Mouse (Mus musculus) heart, embryonic 13.5 days (tissue): ENCODE measurements around the gene Olfr689. TPM values are rescaled to one million over a fixed set of nuclear protein-coding genes. Genes with fewer than 3 reads are reported as not detected.

ENCODE experiments used
- ATAC-seq: fragments of 200-750 bp; cut with Nextera tagmentation; 2 replicates; pipeline ENCODE4 v1.8.0; 2017; ENCODE audit warnings: moderate TSS enrichment; ENCODE audit not compliant: insufficient number of reproducible peaks, low FRiP score, low TSS enrichment; ENCODE audit errors: extremely low read depth
- H3K27ac ChIP-seq: fragments of 300-500 bp; sonication (generic); replicated peaks from 2 replicates; pipeline ENCODE4 v1.5.1; 2015; ENCODE audit warnings: moderate library complexity, mild to moderate bottlenecking, inconsistent platforms
- H3K27me3 ChIP-seq: fragments of 300-500 bp; sonication (generic); replicated peaks from 2 replicates; pipeline ENCODE4 v1.6.1; 2015; ENCODE audit warnings: mild to moderate bottlenecking, inconsistent platforms
- H3K36me3 ChIP-seq: fragments of 300-500 bp; sonication (generic); 2 replicates; pipeline ENCODE4 v1.6.1; 2015; ENCODE audit warnings: mild to moderate bottlenecking, inconsistent platforms
- H3K4me1 ChIP-seq: fragments of 300-500 bp; sonication (generic); 2 replicates; pipeline ENCODE4 v1.6.1; 2015; ENCODE audit warnings: inconsistent platforms
- H3K4me2 ChIP-seq: fragments of 300-500 bp; sonication (generic); 2 replicates; pipeline ENCODE4 v1.6.1; 2015; ENCODE audit warnings: inconsistent platforms, mild to moderate bottlenecking, moderate library complexity
- H3K4me3 ChIP-seq: fragments of 300-500 bp; sonication (generic); 2 replicates; pipeline ENCODE4 v1.5.1; 2015; ENCODE audit warnings: moderate library complexity, mild to moderate bottlenecking, inconsistent platforms
- H3K9ac ChIP-seq: fragments of 300-500 bp; sonication (generic); 2 replicates; pipeline ENCODE4 v1.6.1; 2015; ENCODE audit warnings: inconsistent platforms, mild to moderate bottlenecking, moderate library complexity
- H3K9me3 ChIP-seq: fragments of 300-500 bp; sonication (generic); 2 replicates; pipeline ENCODE4 v1.6.1; 2016; ENCODE audit warnings: inconsistent platforms
- WGBS: fragments of 180-500 bp; shearing (Covaris S2); methylation state at CpG from one replicate; pipeline ENCODE4 v1.1.7; 2015; ENCODE audit warnings: mixed read lengths; 5-methylcytosine and 5-hydroxymethylcytosine counted together
- polyA plus RNA-seq: library from polyadenylated mRNA; unstranded; fragments of >200 nt; fragmentation: Nextera tagmentation; extraction: Ambion mirVana; gene quantifications from 2 replicates; pipeline ENCODE4 v1.2.1, GENCODE M21; 2015

The Olfr689 gene
- polyA plus RNA-seq, 1 experiment from 2014 or later: not detected

DNA sequence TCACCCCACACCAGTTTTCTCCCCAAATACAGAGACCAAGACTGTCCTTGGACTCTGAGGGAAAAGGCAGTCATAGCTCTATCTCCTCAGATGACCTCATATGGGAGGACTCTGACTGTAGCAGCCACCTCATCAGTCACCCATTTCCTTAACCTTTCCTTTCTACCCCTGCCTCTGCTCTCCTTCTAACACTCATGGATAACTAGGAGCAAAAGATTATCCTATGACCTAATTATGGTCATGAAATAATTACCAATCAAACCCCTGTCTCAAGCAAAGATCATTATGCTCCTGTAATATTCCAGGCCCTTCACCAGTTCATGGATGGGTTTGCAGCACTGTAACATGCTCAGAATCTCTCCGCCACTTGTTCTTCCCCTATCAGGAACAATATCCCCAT is 57.0 kb downstream of the Olfr689 start, which contains the start of gene Olfr692:
Gene Olfr692 (plus strand): TSS at position 301 of the 400 bp plus-strand sequence.
- WGBS: 89% methylated on average over 1 of the region's 1 CpGs
- H3K4me2 ChIP-seq: no peak within 1 kb of the TSS
- no peaks in the 10 kb centered on the region for H3K27me3 ChIP-seq
- no peak within 1 kb of the TSS for H3K9ac ChIP-seq
- H3K4me1 ChIP-seq: peaks cover under 1% of the 10 kb centered on the region; the same call in 1 of the 2 replicates
- H3K27ac ChIP-seq: no peak within 1 kb of the TSS
- H3K36me3 ChIP-seq: peaks cover 21% of the 10 kb centered on the region
- no peak within 1 kb of the TSS for H3K4me3 ChIP-seq
- no peak for ATAC-seq
- no peaks in the 10 kb centered on the region for H3K9me3 ChIP-seq

DNA sequence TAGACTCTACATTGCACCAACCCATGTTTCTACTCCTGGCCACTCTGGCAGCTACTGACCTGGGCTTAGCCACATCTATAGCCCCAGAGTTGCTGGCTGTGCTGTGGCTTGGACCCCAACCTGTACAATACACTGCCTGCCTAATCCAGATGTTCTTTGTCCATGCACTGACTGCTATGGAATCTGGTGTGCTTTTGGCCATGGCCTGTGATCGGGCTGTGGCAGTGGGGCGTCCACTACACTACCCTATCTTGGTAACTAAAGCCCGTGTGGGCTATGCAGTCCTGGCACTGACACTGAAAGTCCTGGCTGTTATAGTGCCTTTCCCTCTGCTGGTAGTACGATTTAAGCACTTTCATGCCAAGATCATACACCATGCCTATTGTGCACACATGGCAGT is 57.6 kb downstream of the Olfr689 start:
- Histone ChIP-seq H3K4me3 (no peak overlapping the region), H3K9ac (no peak overlapping the region), H3K9me3 (no peaks in the 10 kb centered on the region), H3K36me3 (peaks cover 27% of the 10 kb centered on the region), H3K4me2 (no peak overlapping the region), H3K27ac (no peak overlapping the region), H3K4me1 (peaks cover 6% of the 10 kb centered on the region), H3K27me3 (no peaks in the 10 kb centered on the region)
- ATAC-seq: no peak
- WGBS: 86% methylated on average over 4 of the region's 4 CpGs

Other genes starting within 250 kb of the Olfr689 start
- gene Olfr678, start 246.7 kb upstream of the Olfr689 start, polyA plus RNA-seq: not detected in 2 replicates
- not detected in 2 replicates for gene Olfr679, start 230.0 kb upstream of the Olfr689 start, polyA plus RNA-seq
- gene Olfr680-ps1, start 218.3 kb upstream of the Olfr689 start, polyA plus RNA-seq: not detected in 2 replicates
- not detected in 2 replicates for gene Olfr681, start 194.3 kb upstream of the Olfr689 start, polyA plus RNA-seq
- not detected in 2 replicates for gene Olfr683, start 164.2 kb upstream of the Olfr689 start, polyA plus RNA-seq
- not detected in 2 replicates for gene Olfr684, start 147.5 kb upstream of the Olfr689 start, polyA plus RNA-seq
- not detected in 2 replicates for gene Olfr685, start 125.2 kb upstream of the Olfr689 start, polyA plus RNA-seq
- not detected in 2 replicates for gene Olfr686, start 103.7 kb upstream of the Olfr689 start, polyA plus RNA-seq
- gene Olfr688, start 23.1 kb upstream of the Olfr689 start, polyA plus RNA-seq: not detected in 2 replicates
- gene Olfr690, start 22.9 kb downstream of the Olfr689 start, polyA plus RNA-seq: not detected in 2 replicates
- not detected in 2 replicates for gene Olfr691, start 31.1 kb downstream of the Olfr689 start, polyA plus RNA-seq
- gene Olfr692, start 57.1 kb downstream of the Olfr689 start, polyA plus RNA-seq: not detected in 2 replicates
- not detected in 2 replicates for gene Gm5901, start 63.9 kb downstream of the Olfr689 start, polyA plus RNA-seq
- gene Fam160a2, start 88.9 kb downstream of the Olfr689 start, polyA plus RNA-seq: 28.9 and 29.6 TPM in 2 replicates
- not detected in 2 replicates for gene Cnga4, start 93.4 kb downstream of the Olfr689 start, polyA plus RNA-seq
- 0.11 and 0.18 TPM in 2 replicates for gene Cckbr, start 114.6 kb downstream of the Olfr689 start, polyA plus RNA-seq
- gene Cavin3, start 171.1 kb downstream of the Olfr689 start, polyA plus RNA-seq: 74.7 and 80.5 TPM in 2 replicates
- gene Smpd1, start 243.2 kb downstream of the Olfr689 start, polyA plus RNA-seq: 50.0 and 55.7 TPM in 2 replicates